Mouse (Mus musculus) adipocyte (in vitro differentiated cells): ENCODE results near the gene Hcfc1r1.

Experiments used
- DNase-seq: peaks from one replicate; pipeline ENCODE4 v3.0.0-alpha.2; 2016; ENCODE audit warnings: low spot score

Gene Hcfc1r1

GRCm38 (mm10) chr17:23673424-23674073 is at the start of gene Hcfc1r1, which contains the start of gene Thoc6:
Gene Hcfc1r1, plus strand, starts transcription at chr17:23673596.
Gene Thoc6, minus strand, starts transcription at chr17:23673882.
- DNase-seq, result peak; percentile 98

GRCm38 (mm10) chr17:23627813-23628212 is 45.6 kb upstream of the Hcfc1r1 start:
- DNase-seq, result no peak

- DNase-seq, result peak; percentile 67
These were observed 43.0 kb upstream of the Hcfc1r1 start for GRCm38 (mm10) chr17:23630195-23631020.

GRCm38 (mm10) chr17:23631241-23631640 is 42.2 kb upstream of the Hcfc1r1 start:
- DNase-seq, result no peak

- DNase-seq, result no peak
These were observed 28.5 kb upstream of the Hcfc1r1 start, which contains the start of gene Mmp25 for GRCm38 (mm10) chr17:23644613-23645495. Gene Mmp25, minus strand, starts transcription at chr17:23645277.

GRCm38 (mm10) chr17:23645894-23646293 is 27.5 kb upstream of the Hcfc1r1 start:
- DNase-seq, result no peak

- DNase-seq, result no peak
These were observed 22.0 kb upstream of the Hcfc1r1 start for GRCm38 (mm10) chr17:23651363-23651762.

GRCm38 (mm10) chr17:23653324-23653723 is 20.1 kb upstream of the Hcfc1r1 start:
- no peak for DNase-seq

GRCm38 (mm10) chr17:23654001-23654400 is 19.4 kb upstream of the Hcfc1r1 start:
- no peak for DNase-seq

- no peak for DNase-seq
These were observed 19.0 kb upstream of the Hcfc1r1 start for GRCm38 (mm10) chr17:23654410-23654809.

- DNase-seq, result no peak
These were observed 14.9 kb upstream of the Hcfc1r1 start for GRCm38 (mm10) chr17:23658450-23658849.

- DNase-seq, result no peak
These were observed 13.1 kb upstream of the Hcfc1r1 start, which contains the start of gene Bicdl2 for GRCm38 (mm10) chr17:23660117-23660875. Gene Bicdl2, plus strand, starts transcription at chr17:23660506.

- DNase-seq, result no peak
These were observed 12.6 kb upstream of the Hcfc1r1 start for GRCm38 (mm10) chr17:23660876-23661200.

- no peak for DNase-seq
These were observed 11.9 kb upstream of the Hcfc1r1 start for GRCm38 (mm10) chr17:23661526-23661925.

- DNase-seq, result peak; percentile 42
These were observed 8.8 kb upstream of the Hcfc1r1 start for GRCm38 (mm10) chr17:23664556-23665021.

- DNase-seq, result no peak
These were observed 7.9 kb upstream of the Hcfc1r1 start for GRCm38 (mm10) chr17:23665511-23665910.

- DNase-seq, result no peak
These were observed 2.8 kb upstream of the Hcfc1r1 start for GRCm38 (mm10) chr17:23670516-23671074.

GRCm38 (mm10) chr17:23671519-23671918 is 1.9 kb upstream of the Hcfc1r1 start:
- DNase-seq, result no peak

GRCm38 (mm10) chr17:23672761-23673160 is 635 bp upstream of the Hcfc1r1 start:
- no peak for DNase-seq

GRCm38 (mm10) chr17:23674271-23674952 is 1.0 kb downstream of the Hcfc1r1 start:
- peak; percentile 70 for DNase-seq
